Mouse (Mus musculus): Measurements from ENCODE around the gene Mgst2. TPM values are rescaled to one million over a fixed set of nuclear protein-coding genes. Genes with fewer than 3 reads are reported as not detected.

Gene Mgst2
- polyA plus RNA-seq, 1 experiment from 2014 or later: 0.27 TPM

DNA sequence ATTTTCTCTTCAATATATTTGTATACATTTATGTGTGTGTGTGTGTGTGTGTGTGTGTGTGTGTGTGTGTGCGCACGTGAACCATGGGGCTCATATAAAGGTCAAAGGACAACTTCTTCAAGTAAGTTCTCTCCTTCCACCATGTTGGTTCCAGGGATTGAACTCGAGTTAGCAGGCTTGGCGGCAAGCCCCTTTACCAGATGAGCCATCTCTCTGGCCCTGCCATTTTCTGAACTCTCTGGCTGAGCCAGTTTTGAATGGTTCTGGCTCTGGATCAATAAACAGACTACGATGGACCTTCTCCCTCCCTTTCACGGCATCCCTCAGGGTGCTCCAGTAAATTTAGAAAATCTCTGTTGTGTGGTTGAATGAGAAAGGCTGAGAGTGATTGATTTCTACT is 26.6 kb downstream of the Mgst2 start:
- H3K4me3 ChIP-seq (replicated peaks; ENCODE audit: low read length): no peak overlapping the region
- H3K9ac ChIP-seq (replicated peaks; ENCODE audit: low read depth, low read length): no peak overlapping the region
- H3K27me3 ChIP-seq (replicated peaks; ENCODE audit: control insufficient read depth, insufficient read depth, low read length): no peaks in the 10 kb centered on the region
- H3K4me1 ChIP-seq (replicated peaks; ENCODE audit: control insufficient read depth, insufficient read depth, low read length): no peaks in the 10 kb centered on the region
- no peak overlapping the region for H3K27ac ChIP-seq (ENCODE audit: low read length)
- no peaks in the 10 kb centered on the region for H3K9me3 ChIP-seq (ENCODE audit: control insufficient read depth, low read length)
- 74% methylated on average over 6 of the region's 6 CpGs for WGBS
- 0 out of 2 replicates have a peak, but pooled peaks cover 5% of the 10 kb centered on the region for H3K36me3 ChIP-seq (ENCODE audit: control insufficient read depth, insufficient read depth)
- ATAC-seq: no peak
- no peak overlapping the region for H3K4me2 ChIP-seq (ENCODE audit: low read length)

- Histone ChIP-seq H3K9ac (replicated peaks; ENCODE audit: low read depth, low read length) (no peak overlapping the region), H3K27ac (ENCODE audit: low read length) (no peak overlapping the region), H3K9me3 (ENCODE audit: control insufficient read depth, low read length) (no peaks in the 10 kb centered on the region), H3K4me1 (replicated peaks; ENCODE audit: control insufficient read depth, insufficient read depth, low read length) (no peaks in the 10 kb centered on the region), H3K4me2 (ENCODE audit: low read length) (no peak overlapping the region), H3K4me3 (replicated peaks; ENCODE audit: low read length) (no peak overlapping the region), H3K36me3 (ENCODE audit: control insufficient read depth, insufficient read depth) (0 out of 2 replicates have a peak, but pooled peaks cover 5% of the 10 kb centered on the region), H3K27me3 (replicated peaks; ENCODE audit: control insufficient read depth, insufficient read depth, low read length) (no peaks in the 10 kb centered on the region)
- ATAC-seq: no peak
- WGBS: 87% methylated on average over 8 of the region's 8 CpGs
Observed at GRCm38 (mm10) chr3:51688725-51689124, 28.6 kb downstream of the Mgst2 start.

GRCm38 (mm10) chr3:51693196-51693595 is 33.0 kb downstream of the Mgst2 start:
- 73% methylated on average over 10 of the region's 10 CpGs for WGBS
- no peak overlapping the region for H3K27ac ChIP-seq (ENCODE audit: low read length)

DNA sequence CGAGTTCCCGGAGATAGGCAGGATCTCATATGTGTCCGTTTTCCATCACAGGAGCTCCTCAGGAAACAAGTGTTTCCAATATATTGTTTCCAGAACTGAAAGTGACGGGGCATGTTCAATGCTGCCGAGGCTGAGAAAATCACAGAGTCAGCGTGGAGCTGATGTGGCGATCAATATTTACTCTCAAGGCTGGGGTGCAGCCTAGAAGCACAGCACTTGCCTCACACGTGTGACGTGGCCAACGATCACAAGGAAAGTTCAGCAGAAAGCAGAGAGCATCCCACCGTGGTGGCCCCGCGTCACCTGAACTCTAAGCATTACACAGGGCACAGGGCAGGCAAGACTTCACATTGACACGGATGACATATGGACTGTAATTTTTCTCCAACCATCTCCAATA is 34.4 kb downstream of the Mgst2 start:
- Histone ChIP-seq H3K4me1 (replicated peaks; ENCODE audit: control insufficient read depth, insufficient read depth, low read length) (no peaks in the 10 kb centered on the region), H3K9ac (replicated peaks; ENCODE audit: low read depth, low read length) (no peak overlapping the region), H3K4me3 (replicated peaks; ENCODE audit: low read length) (no peak overlapping the region), H3K9me3 (ENCODE audit: control insufficient read depth, low read length) (no peaks in the 10 kb centered on the region), H3K36me3 (ENCODE audit: control insufficient read depth, insufficient read depth) (0 out of 2 replicates have a peak, but pooled peaks cover 5% of the 10 kb centered on the region), H3K27ac (ENCODE audit: low read length) (no peak overlapping the region), H3K4me2 (ENCODE audit: low read length) (no peak overlapping the region), H3K27me3 (replicated peaks; ENCODE audit: control insufficient read depth, insufficient read depth, low read length) (no peaks in the 10 kb centered on the region)
- WGBS: 94% methylated on average over 14 of the region's 14 CpGs
- ATAC-seq: no peak

More at GRCm38 (mm10) chr3:51693196-51693595, 33.0 kb downstream of the Mgst2 start:
- Histone ChIP-seq H3K36me3 (ENCODE audit: control insufficient read depth, insufficient read depth) (0 out of 2 replicates have a peak, but pooled peaks cover 5% of the 10 kb centered on the region), H3K4me3 (replicated peaks; ENCODE audit: low read length) (no peak overlapping the region), H3K9me3 (ENCODE audit: control insufficient read depth, low read length) (no peaks in the 10 kb centered on the region), H3K9ac (replicated peaks; ENCODE audit: low read depth, low read length) (no peak overlapping the region), H3K4me2 (ENCODE audit: low read length) (no peak overlapping the region), H3K4me1 (replicated peaks; ENCODE audit: control insufficient read depth, insufficient read depth, low read length) (no peaks in the 10 kb centered on the region), H3K27me3 (replicated peaks; ENCODE audit: control insufficient read depth, insufficient read depth, low read length) (no peaks in the 10 kb centered on the region)
- no peak for ATAC-seq

GRCm38 (mm10) chr3:51695713-51696112 is 35.6 kb downstream of the Mgst2 start:
- ATAC-seq: no peak
- Histone ChIP-seq H3K27me3 (replicated peaks; ENCODE audit: control insufficient read depth, insufficient read depth, low read length) (no peaks in the 10 kb centered on the region), H3K36me3 (ENCODE audit: control insufficient read depth, insufficient read depth) (no peaks in the 10 kb centered on the region), H3K9me3 (ENCODE audit: control insufficient read depth, low read length) (no peaks in the 10 kb centered on the region), H3K4me3 (replicated peaks; ENCODE audit: low read length) (no peak overlapping the region), H3K4me1 (replicated peaks; ENCODE audit: control insufficient read depth, insufficient read depth, low read length) (peaks cover 9% of the 10 kb centered on the region), H3K27ac (ENCODE audit: low read length) (no peak overlapping the region), H3K4me2 (ENCODE audit: low read length) (no peak overlapping the region), H3K9ac (replicated peaks; ENCODE audit: low read depth, low read length) (no peak overlapping the region)
- 90% methylated on average over 3 of the region's 3 CpGs for WGBS

DNA sequence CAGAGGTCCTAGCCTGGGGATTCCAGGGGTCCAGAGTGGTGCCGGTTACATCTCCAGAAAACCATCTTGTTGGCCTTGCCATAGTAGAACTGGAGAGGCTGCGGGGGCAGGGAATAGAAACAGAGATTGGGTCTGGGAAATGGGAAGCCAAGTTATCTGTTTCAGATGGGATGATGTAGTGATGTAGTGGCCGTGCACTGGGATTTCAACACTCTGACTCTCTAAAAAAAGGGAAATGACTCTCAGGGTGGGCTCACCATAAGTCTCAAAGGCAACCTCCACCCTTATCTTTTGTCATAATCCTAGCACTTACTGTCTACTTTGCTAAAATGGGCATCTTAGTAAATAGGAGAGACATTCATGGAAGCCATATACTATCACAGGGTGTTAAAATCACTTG is 37.8 kb downstream of the Mgst2 start:
- Histone ChIP-seq H3K9me3 (ENCODE audit: control insufficient read depth, low read length) (no peaks in the 10 kb centered on the region), H3K4me1 (replicated peaks; ENCODE audit: control insufficient read depth, insufficient read depth, low read length) (peaks cover 27% of the 10 kb centered on the region), H3K4me2 (ENCODE audit: low read length) (no peak overlapping the region), H3K4me3 (replicated peaks; ENCODE audit: low read length) (no peak overlapping the region), H3K36me3 (ENCODE audit: control insufficient read depth, insufficient read depth) (no peaks in the 10 kb centered on the region), H3K27ac (ENCODE audit: low read length) (no peak overlapping the region), H3K27me3 (replicated peaks; ENCODE audit: control insufficient read depth, insufficient read depth, low read length) (no peaks in the 10 kb centered on the region), H3K9ac (replicated peaks; ENCODE audit: low read depth, low read length) (no peak overlapping the region)
- no peak for ATAC-seq
- WGBS: 90% methylated on average over 3 of the region's 3 CpGs

GRCm38 (mm10) chr3:51700123-51700522 is 40.0 kb downstream of the Mgst2 start:
- H3K9ac ChIP-seq (replicated peaks; ENCODE audit: low read depth, low read length): no peak overlapping the region
- H3K9me3 ChIP-seq (ENCODE audit: control insufficient read depth, low read length): no peaks in the 10 kb centered on the region
- 79% methylated on average over 4 of the region's 4 CpGs for WGBS
- peak overlapping the region; percentile 93; the same call in 1 of the 2 replicates for H3K27ac ChIP-seq (ENCODE audit: low read length)
- H3K27me3 ChIP-seq (replicated peaks; ENCODE audit: control insufficient read depth, insufficient read depth, low read length): no peaks in the 10 kb centered on the region
- H3K4me2 ChIP-seq (ENCODE audit: low read length): peak overlapping the region; percentile 71; the same call in 1 of the 2 replicates
- H3K36me3 ChIP-seq (ENCODE audit: control insufficient read depth, insufficient read depth): no peaks in the 10 kb centered on the region
- H3K4me1 ChIP-seq (replicated peaks; ENCODE audit: control insufficient read depth, insufficient read depth, low read length): peaks cover 28% of the 10 kb centered on the region
- ATAC-seq: no peak
- H3K4me3 ChIP-seq (replicated peaks; ENCODE audit: low read length): no peak overlapping the region

- 7% methylated on average over 15 of the region's 15 CpGs for WGBS
- Histone ChIP-seq H3K36me3 (ENCODE audit: control insufficient read depth, insufficient read depth) (no peaks in the 10 kb centered on the region), H3K4me3 (replicated peaks; ENCODE audit: low read length) (peak overlapping the region; percentile 43), H3K9ac (replicated peaks; ENCODE audit: low read depth, low read length) (peak overlapping the region; percentile 65), H3K4me2 (ENCODE audit: low read length) (peak overlapping the region; percentile 71), H3K9me3 (ENCODE audit: control insufficient read depth, low read length) (no peaks in the 10 kb centered on the region), H3K4me1 (replicated peaks; ENCODE audit: control insufficient read depth, insufficient read depth, low read length) (peaks cover 28% of the 10 kb centered on the region), H3K27me3 (replicated peaks; ENCODE audit: control insufficient read depth, insufficient read depth, low read length) (no peaks in the 10 kb centered on the region), H3K27ac (ENCODE audit: low read length) (peak overlapping the region; percentile 93)
- no peak for ATAC-seq
Observed at GRCm38 (mm10) chr3:51700731-51701280, 40.6 kb downstream of the Mgst2 start.

DNA sequence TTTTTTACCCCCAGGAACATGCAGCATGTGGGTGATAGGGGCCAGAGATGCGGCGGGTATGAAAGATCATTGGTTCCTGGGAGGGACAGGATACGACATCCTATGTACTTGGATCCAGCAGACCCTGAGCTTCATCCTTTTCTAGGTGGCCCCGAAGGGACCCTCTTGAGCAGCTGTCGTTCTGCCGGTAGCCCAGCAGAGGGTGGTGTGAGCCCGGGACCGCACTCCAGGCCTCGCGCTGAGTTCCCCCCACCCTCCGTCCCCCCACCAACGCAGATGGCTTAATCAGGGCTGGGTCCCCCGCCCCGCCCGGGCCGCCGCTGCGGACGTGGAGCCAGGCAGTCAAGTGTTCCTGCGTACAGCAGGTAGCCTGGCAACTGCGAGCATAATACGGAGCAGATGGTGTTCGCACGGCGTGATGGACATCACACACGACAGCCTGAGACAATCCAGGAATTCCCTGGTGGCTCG is 41.2 kb downstream of the Mgst2 start:
- Histone ChIP-seq H3K27me3 (replicated peaks; ENCODE audit: control insufficient read depth, insufficient read depth, low read length) (no peaks in the 10 kb centered on the region), H3K4me3 (replicated peaks; ENCODE audit: low read length) (peak overlapping the region; percentile 43), H3K9ac (replicated peaks; ENCODE audit: low read depth, low read length) (peak overlapping the region; percentile 65), H3K27ac (ENCODE audit: low read length) (peak overlapping the region; percentile 93), H3K9me3 (ENCODE audit: control insufficient read depth, low read length) (no peaks in the 10 kb centered on the region), H3K4me2 (ENCODE audit: low read length) (peak overlapping the region; percentile 71), H3K36me3 (ENCODE audit: control insufficient read depth, insufficient read depth) (no peaks in the 10 kb centered on the region), H3K4me1 (replicated peaks; ENCODE audit: control insufficient read depth, insufficient read depth, low read length) (peaks cover 28% of the 10 kb centered on the region)
- WGBS: under 1% methylated on average over 26 of the region's 27 CpGs
- ATAC-seq: peak; percentile 94
